Mouse (Mus musculus): ENCODE measurements around the gene Nfkbib. TPM values are rescaled to one million over a fixed set of nuclear protein-coding genes. Genes with fewer than 3 reads are reported as not detected.
A peak's percentile ranks its signal among the peaks of the same experiment; 100 is the strongest.

Gene Nfkbib
- total RNA-seq, 2 experiments from 2014 or later, result 2.9 to 3.6 TPM

- ATAC-seq (replicated peaks; ENCODE audit: low FRiP score, poor library complexity, severe bottlenecking), result peak; percentile 53; the same call in 1 of the 2 replicates
Measured at GRCm38 (mm10) chr7:28726600-28726999, 40.7 kb downstream of the Nfkbib start.

- ATAC-seq (replicated peaks; ENCODE audit: low FRiP score, poor library complexity, severe bottlenecking), result no peak
Measured at GRCm38 (mm10) chr7:28724613-28725012, 42.7 kb downstream of the Nfkbib start.

- no peak for ATAC-seq (replicated peaks; ENCODE audit: low FRiP score, poor library complexity, severe bottlenecking)
Measured at GRCm38 (mm10) chr7:28722079-28722478, 45.2 kb downstream of the Nfkbib start.

GRCm38 (mm10) chr7:28720753-28721537 is 46.4 kb downstream of the Nfkbib start:
- no peak for ATAC-seq (replicated peaks; ENCODE audit: low FRiP score, poor library complexity, severe bottlenecking)

GRCm38 (mm10) chr7:28719650-28720049 is 47.7 kb downstream of the Nfkbib start:
- no peak for ATAC-seq (replicated peaks; ENCODE audit: low FRiP score, poor library complexity, severe bottlenecking)

- ATAC-seq (replicated peaks; ENCODE audit: low FRiP score, poor library complexity, severe bottlenecking), result no peak
Measured at GRCm38 (mm10) chr7:28719159-28719558, 48.2 kb downstream of the Nfkbib start.

- ATAC-seq (replicated peaks; ENCODE audit: low FRiP score, poor library complexity, severe bottlenecking), result no peak
Measured at GRCm38 (mm10) chr7:28717726-28718125, 49.6 kb downstream of the Nfkbib start.

- ATAC-seq (replicated peaks; ENCODE audit: low FRiP score, poor library complexity, severe bottlenecking), result no peak
Measured at GRCm38 (mm10) chr7:28716590-28717281, 50.6 kb downstream of the Nfkbib start, which contains the start of gene Fbxo17. Gene Fbxo17 (plus strand): TSS chr7:28716804.

GRCm38 (mm10) chr7:28715598-28715997 is 51.7 kb downstream of the Nfkbib start:
- ATAC-seq (replicated peaks; ENCODE audit: low FRiP score, poor library complexity, severe bottlenecking), result no peak

- no peak for ATAC-seq (replicated peaks; ENCODE audit: low FRiP score, poor library complexity, severe bottlenecking)
Measured at GRCm38 (mm10) chr7:28714667-28715066, 52.6 kb downstream of the Nfkbib start.

- ATAC-seq (replicated peaks; ENCODE audit: low FRiP score, poor library complexity, severe bottlenecking), result no peak
Measured at GRCm38 (mm10) chr7:28710962-28711361, 56.4 kb downstream of the Nfkbib start.

GRCm38 (mm10) chr7:28709454-28709853 is 57.9 kb downstream of the Nfkbib start:
- ATAC-seq (replicated peaks; ENCODE audit: low FRiP score, poor library complexity, severe bottlenecking), result no peak

Other genes starting within 250 kb of the Nfkbib start
- not detected in 2 replicates for gene Ifnl3, start 244.7 kb downstream of the Nfkbib start, total RNA-seq (2015; ENCODE audit: low replicate concordance)
- not detected in 2 replicates for gene Ifnl3, start 244.7 kb downstream of the Nfkbib start, total RNA-seq (2017; ENCODE audit: low replicate concordance)
- gene Sycn, start 226.6 kb downstream of the Nfkbib start, total RNA-seq (2015; ENCODE audit: low replicate concordance), result not detected in 2 replicates
- gene Sycn, start 226.6 kb downstream of the Nfkbib start, total RNA-seq (2017; ENCODE audit: low replicate concordance), result not detected in 2 replicates
- 0.84 TPM in 1 of 2 replicates, not detected in the other for gene Nccrp1, start 220.3 kb downstream of the Nfkbib start, total RNA-seq (2015; ENCODE audit: low replicate concordance)
- not detected in 2 replicates for gene Nccrp1, start 220.3 kb downstream of the Nfkbib start, total RNA-seq (2017; ENCODE audit: low replicate concordance)
- 7.3 and 11.9 TPM in 2 replicates for gene Samd4b, start 169.4 kb downstream of the Nfkbib start, total RNA-seq (2015; ENCODE audit: low replicate concordance)
- 3.1 and 4.8 TPM in 2 replicates for gene Samd4b, start 169.4 kb downstream of the Nfkbib start, total RNA-seq (2017; ENCODE audit: low replicate concordance)
- 3.1 and 3.5 TPM in 2 replicates for gene Pak4, start 169.3 kb downstream of the Nfkbib start, total RNA-seq (2015; ENCODE audit: low replicate concordance)
- 2.0 and 6.4 TPM in 2 replicates for gene Pak4, start 169.3 kb downstream of the Nfkbib start, total RNA-seq (2017; ENCODE audit: low replicate concordance)
- gene Acp7, start 136.2 kb downstream of the Nfkbib start, total RNA-seq (2015; ENCODE audit: low replicate concordance), result not detected in 2 replicates
- not detected in 2 replicates for gene Acp7, start 136.2 kb downstream of the Nfkbib start, total RNA-seq (2017; ENCODE audit: low replicate concordance)
- gene Fbxo27, start 74.7 kb downstream of the Nfkbib start, total RNA-seq (2015; ENCODE audit: low replicate concordance), result 1.7 TPM in 1 of 2 replicates, not detected in the other
- 0.28 TPM in 1 of 2 replicates, not detected in the other for gene Fbxo27, start 74.7 kb downstream of the Nfkbib start, total RNA-seq (2017; ENCODE audit: low replicate concordance)
- 1.3 TPM in 1 of 2 replicates, not detected in the other for gene Fbxo17, start 50.7 kb downstream of the Nfkbib start, total RNA-seq (2015; ENCODE audit: low replicate concordance)
- gene Fbxo17, start 50.7 kb downstream of the Nfkbib start, total RNA-seq (2017; ENCODE audit: low replicate concordance), result 2.4 TPM in 1 of 2 replicates, not detected in the other
- 31.1 and 44.8 TPM in 2 replicates for gene Mrps12, start 25.7 kb downstream of the Nfkbib start, total RNA-seq (2015; ENCODE audit: low replicate concordance)
- 6.1 and 8.1 TPM in 2 replicates for gene Mrps12, start 25.7 kb downstream of the Nfkbib start, total RNA-seq (2017; ENCODE audit: low replicate concordance)
- gene Sars2, start 25.5 kb downstream of the Nfkbib start, total RNA-seq (2015; ENCODE audit: low replicate concordance), result 0.84 TPM in 1 of 2 replicates, not detected in the other
- 1.8 and 4.3 TPM in 2 replicates for gene Sars2, start 25.5 kb downstream of the Nfkbib start, total RNA-seq (2017; ENCODE audit: low replicate concordance)
- gene Ccer2, start 11.3 kb downstream of the Nfkbib start, total RNA-seq (2015; ENCODE audit: low replicate concordance), result not detected in 2 replicates
- gene Ccer2, start 11.3 kb downstream of the Nfkbib start, total RNA-seq (2017; ENCODE audit: low replicate concordance), result not detected in 2 replicates
- 18.3 and 21.5 TPM in 2 replicates for gene Sirt2, start 777 bp downstream of the Nfkbib start, total RNA-seq (2015; ENCODE audit: low replicate concordance)
- gene Sirt2, start 777 bp downstream of the Nfkbib start, total RNA-seq (2017; ENCODE audit: low replicate concordance), result 6.0 and 9.8 TPM in 2 replicates
- 21.1 and 25.0 TPM in 2 replicates for gene Rinl, start 21.5 kb upstream of the Nfkbib start, total RNA-seq (2015; ENCODE audit: low replicate concordance)
- gene Rinl, start 21.5 kb upstream of the Nfkbib start, total RNA-seq (2017; ENCODE audit: low replicate concordance), result 9.9 and 13.4 TPM in 2 replicates
- gene Hnrnpl, start 41.0 kb upstream of the Nfkbib start, total RNA-seq (2015; ENCODE audit: low replicate concordance), result 98.6 and 172 TPM in 2 replicates
- gene Hnrnpl, start 41.0 kb upstream of the Nfkbib start, total RNA-seq (2017; ENCODE audit: low replicate concordance), result 98.1 and 140 TPM in 2 replicates
- gene Ech1, start 57.7 kb upstream of the Nfkbib start, total RNA-seq (2015; ENCODE audit: low replicate concordance), result 36.6 and 59.0 TPM in 2 replicates
- gene Ech1, start 57.7 kb upstream of the Nfkbib start, total RNA-seq (2017; ENCODE audit: low replicate concordance), result 23.2 and 31.8 TPM in 2 replicates
- 1.7 TPM in 1 of 2 replicates, not detected in the other for gene Lgals4, start 66.3 kb upstream of the Nfkbib start, total RNA-seq (2015; ENCODE audit: low replicate concordance)
- gene Lgals4, start 66.3 kb upstream of the Nfkbib start, total RNA-seq (2017; ENCODE audit: low replicate concordance), result 2.4 TPM in 1 of 2 replicates, not detected in the other
- gene Lgals7, start 96.3 kb upstream of the Nfkbib start, total RNA-seq (2015; ENCODE audit: low replicate concordance), result not detected in 2 replicates
- not detected in 2 replicates for gene Lgals7, start 96.3 kb upstream of the Nfkbib start, total RNA-seq (2017; ENCODE audit: low replicate concordance)
- gene Capn12, start 113.9 kb upstream of the Nfkbib start, total RNA-seq (2015; ENCODE audit: low replicate concordance), result not detected in 2 replicates
- 0.26 and 0.42 TPM in 2 replicates for gene Capn12, start 113.9 kb upstream of the Nfkbib start, total RNA-seq (2017; ENCODE audit: low replicate concordance)
- 42.0 and 55.3 TPM in 2 replicates for gene Actn4, start 194.8 kb upstream of the Nfkbib start, total RNA-seq (2015; ENCODE audit: low replicate concordance)
- 45.1 and 45.4 TPM in 2 replicates for gene Actn4, start 194.8 kb upstream of the Nfkbib start, total RNA-seq (2017; ENCODE audit: low replicate concordance)
- 50.7 and 81.1 TPM in 2 replicates for gene Eif3k, start 214.4 kb upstream of the Nfkbib start, total RNA-seq (2015; ENCODE audit: low replicate concordance)
- gene Eif3k, start 214.4 kb upstream of the Nfkbib start, total RNA-seq (2017; ENCODE audit: low replicate concordance), result 115 and 133 TPM in 2 replicates
- 5.6 and 6.7 TPM in 2 replicates for gene Map4k1, start 214.5 kb upstream of the Nfkbib start, total RNA-seq (2015; ENCODE audit: low replicate concordance)
- 11.3 and 11.8 TPM in 2 replicates for gene Map4k1, start 214.5 kb upstream of the Nfkbib start, total RNA-seq (2017; ENCODE audit: low replicate concordance)

Measured in erythroblast, adult 5-6 weeks (primary cell).